Mouse (Mus musculus) adrenal gland, postnatal 36 days (tissue): Measurements from ENCODE around the gene Npepps. TPM values are rescaled to one million over a fixed set of nuclear protein-coding genes. Genes with fewer than 3 reads are reported as not detected.
"Not testable (repeated sequence)": the region's sequence is repeated elsewhere in the genome, so short reads cannot be mapped to it uniquely, and the experiment has no call there.

Experiments
- DNase-seq, 2 experiments: peaks; one replicate each; pipeline ENCODE4 v3.0.0; 2021; ENCODE audit warnings: mixed read lengths in 1 of 2
- total RNA-seq, 2 experiments: library from RNA; stranded (reverse); gene quantifications; 2 replicates each; pipeline ENCODE4 v1.2.3; 2021

Npepps gene
- total RNA-seq, 2 experiments from 2014 or later = 81.8 to 86.1 TPM

DNA sequence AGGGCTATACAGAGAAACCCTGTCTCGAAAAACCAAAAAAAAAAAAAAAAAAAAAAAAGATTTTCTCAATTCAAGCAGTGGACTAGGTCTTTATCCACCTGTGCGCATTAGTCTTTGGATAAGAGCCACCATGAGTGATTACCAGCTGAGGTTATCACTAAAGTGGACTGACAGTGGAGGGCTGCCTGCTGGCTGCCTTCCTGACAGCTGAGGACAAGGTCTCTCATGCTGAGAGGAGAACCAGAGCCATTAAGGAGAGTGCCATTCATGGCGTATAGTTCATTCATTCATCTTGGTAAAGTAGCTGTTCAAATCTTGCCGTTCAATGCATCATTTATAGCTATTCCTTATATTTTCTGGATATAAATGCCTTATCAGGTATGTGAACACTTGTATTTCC is 16.1 kb upstream of the Npepps start:
- DNase-seq = peak; percentile 28 to 38

DNA sequence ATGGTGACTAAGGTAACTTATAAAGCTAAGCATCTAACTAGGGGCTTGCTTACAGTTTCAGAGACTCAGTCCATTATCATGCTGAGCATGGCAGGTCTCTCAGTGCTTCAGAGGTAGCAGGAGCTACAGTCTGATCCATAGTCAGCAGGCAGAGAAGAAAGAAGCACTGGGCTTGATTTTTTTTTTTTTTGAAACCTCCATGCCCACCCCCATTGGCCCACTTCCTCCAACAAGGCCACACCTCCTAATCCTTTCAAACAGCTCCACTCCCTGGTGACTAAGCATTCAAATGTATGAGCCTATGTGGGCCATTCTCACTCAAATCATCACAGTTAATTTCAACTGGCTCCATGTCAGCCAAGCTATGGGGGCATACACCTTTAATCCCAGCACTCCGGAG is 12.3 kb upstream of the Npepps start:
- DNase-seq = no peak

DNA sequence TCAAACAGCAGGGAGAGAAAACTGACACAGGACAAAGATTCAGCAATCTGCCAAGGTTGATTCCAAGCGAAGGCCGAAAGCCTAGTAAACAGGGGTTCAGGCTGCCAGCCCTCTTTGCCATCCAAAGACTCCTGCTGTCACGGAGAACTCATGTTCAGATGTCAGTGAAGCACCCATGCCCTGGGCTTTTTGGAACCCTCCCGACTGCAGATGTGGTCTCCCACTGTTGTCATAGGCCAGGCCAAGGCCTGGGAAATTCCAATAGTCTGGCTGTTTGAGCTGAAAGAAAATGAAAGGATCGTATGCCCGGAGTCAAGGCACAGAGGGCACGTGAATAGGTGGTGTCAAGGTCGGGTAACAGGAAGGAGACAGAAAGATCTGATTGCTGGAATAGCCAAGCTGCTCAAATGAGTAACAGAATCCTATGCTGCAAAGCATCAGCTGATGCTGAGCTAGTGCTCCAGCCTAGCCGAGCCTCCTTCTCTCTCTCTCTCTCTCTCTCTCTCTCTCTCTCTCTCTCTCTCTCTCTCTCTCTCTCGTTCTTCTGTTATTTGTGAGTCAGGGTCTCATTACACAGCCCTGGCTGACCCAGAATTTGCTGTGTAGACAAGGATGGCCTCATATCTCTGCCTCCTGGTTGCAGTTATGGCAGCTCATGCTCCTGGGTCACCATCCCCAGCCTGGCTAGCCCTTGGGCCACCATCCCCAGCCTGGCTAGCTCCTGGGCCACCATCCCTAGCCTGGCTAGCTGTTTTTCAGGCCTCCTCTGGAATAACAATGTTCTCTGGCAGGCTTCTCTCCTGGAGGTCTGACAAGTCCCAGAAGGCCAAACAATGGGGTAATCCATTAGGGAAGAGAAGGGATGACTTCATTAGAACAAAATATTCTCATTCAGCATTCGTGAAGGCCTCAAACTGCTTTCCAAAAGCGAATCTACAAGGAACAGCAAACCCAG is 9.1 kb upstream of the Npepps start:
- peak; percentile 39 to 61 for DNase-seq

DNA sequence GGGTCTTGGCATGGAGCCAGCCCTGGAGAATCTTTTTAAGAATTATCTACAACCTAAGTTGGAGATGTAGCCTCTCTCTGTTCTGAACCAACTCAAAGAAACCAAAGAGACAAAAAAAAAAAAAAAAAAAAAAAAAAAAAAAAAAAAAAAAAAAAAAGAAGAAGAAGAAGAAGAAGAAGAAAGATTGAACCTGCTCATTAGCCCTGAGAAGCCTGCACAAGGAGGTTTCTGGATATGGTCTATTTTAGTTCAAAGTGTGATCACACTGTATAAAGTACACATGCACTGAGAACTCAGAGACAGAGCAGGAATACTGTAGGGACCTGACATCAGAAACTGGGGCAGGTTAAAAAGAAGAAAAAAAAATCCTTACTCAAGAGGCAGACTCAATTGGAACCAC is 7.2 kb upstream of the Npepps start:
- DNase-seq = no peak

DNA sequence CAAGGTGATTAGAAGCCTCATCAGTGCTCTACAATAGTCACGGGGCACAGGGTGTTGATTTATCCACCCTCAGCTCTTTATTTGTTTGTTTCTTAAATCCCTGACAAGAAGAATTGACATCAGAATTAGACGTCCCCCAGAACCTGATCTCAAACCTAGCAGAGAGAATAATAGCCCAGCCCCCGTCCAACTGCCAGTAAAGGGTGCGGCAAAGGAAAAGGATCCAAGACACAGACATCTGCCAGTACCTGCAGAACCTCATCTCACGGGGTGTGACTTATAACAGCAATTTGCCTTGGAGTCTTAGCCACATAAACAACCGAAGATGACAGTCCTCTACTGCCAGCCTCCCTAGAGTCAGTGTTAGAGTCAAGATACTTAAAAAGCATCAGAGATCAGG is 6.5 kb upstream of the Npepps start:
- no peak for DNase-seq

DNA sequence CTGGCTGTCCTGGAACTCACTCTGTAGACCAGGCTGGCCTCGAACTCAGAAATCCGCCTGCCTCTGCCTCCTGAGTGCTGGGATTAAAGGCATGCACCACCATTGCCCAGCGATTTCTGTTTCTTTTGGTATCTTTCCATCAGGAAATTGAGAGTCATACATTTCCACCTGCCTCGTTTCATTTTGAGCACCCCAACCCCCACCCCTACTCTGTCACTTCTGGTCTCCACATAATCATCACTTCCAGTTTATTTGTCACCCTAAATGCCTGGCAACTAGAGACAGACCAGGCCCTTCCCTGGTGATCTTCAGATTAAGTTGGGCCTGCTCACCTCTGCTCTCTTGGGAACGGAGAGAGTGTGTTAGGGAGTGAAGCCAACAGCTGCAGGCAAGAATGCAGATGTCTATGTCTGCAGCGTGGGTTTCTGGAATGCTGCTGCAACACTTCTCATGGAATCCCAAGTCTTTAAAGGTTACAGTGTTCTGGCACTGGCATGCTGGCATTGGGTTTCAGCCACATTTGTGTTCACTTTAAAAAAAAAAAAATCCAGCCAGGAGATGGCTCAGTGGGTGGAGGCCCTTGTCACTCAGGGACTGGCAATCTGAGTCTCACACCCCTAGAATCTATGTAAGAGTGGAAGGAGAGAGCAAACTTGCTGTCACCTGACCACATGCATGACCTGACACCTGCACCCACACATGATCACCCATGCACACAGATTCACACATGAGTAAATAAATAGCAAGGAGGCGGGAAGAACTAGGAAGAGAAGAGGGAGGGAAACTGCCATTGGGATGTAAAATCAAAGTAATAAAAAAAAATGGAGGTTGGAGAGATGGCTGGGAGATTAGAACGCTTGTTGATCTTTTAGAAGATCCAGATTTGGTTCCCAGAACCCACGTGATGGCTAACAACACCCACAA is 5.7 kb upstream of the Npepps start:
- DNase-seq = peak in 1 of 2 experiments; percentile 11

DNA sequence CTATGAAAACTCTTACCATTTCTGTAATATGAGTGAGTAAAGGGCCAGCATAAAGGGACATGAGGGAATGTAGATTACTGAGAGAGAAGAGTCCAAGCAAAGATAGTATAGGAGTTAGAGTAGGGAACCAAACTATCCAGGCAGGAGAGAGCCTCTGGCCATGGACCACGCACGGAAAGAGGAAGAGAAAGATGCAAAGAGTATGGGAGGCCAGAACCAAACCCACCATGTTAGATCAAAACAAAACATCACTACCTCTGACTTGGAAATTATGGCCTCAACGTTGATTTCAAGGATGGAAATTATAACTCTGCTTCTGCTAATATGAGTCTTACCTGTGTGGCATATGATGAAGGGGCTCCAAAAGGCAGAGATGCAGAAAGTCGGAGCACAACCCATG is 4.4 kb upstream of the Npepps start:
- no peak for DNase-seq

DNA sequence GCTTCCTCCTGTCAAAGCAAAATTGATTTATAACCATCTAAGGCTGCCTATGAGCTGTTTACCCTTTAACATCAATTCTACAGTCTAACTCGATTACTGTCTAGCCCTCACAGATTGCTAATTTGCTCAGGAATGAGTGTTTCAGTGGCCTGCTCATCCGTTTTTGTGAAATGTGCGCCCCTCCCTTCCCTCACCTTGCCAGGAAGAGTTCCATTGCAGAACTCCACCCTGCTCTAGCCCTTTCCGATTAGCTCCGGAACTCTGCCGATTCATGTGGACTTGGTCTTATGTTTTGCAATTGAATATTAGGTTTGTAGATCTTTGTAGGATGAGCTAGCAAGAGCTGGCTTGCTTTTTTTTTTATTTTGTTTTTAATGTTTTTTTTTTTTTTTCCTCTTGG is 1.7 kb upstream of the Npepps start:
- DNase-seq = no peak

DNA sequence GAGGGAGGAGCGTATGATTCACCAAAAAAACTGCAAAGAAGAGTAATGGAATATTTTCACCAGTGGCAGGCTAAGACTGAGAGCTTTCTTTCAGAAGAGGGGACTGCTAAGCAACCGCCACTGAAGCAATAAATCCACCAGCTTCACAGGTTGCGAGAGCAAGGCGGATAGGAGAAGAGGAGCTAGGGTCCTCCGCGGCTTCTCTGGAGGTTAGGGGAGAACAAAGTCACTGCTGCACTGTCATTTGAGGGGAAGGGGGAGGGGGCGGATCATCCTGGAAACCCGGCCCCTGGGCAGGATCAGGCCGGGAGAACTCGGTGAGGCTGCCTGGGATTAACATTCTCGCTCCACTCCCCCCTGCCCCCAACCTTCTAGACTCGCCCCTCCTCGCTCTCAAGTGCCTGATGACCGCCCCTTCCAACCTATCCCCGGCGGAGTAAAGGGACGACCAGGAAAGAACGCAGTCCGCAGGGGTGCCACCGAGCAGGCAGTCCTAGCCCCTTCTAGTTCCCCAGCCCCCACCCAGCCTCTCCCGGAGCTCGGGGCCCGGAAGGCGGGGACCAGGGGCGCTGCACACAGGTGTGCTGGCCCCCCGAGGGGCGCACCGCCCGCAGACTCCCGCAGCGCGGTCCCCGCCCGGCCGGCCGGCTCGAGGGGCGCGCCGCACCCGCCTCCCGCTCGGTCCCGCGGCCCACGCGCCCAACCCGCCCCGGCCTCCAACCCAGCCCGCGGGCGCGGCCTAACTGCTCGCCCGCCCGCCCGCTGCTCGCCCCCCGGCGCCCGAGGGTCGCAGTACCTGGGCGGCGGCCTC is 828 bp downstream of the Npepps start:
- peak; percentile 70 to 80 for DNase-seq

DNA sequence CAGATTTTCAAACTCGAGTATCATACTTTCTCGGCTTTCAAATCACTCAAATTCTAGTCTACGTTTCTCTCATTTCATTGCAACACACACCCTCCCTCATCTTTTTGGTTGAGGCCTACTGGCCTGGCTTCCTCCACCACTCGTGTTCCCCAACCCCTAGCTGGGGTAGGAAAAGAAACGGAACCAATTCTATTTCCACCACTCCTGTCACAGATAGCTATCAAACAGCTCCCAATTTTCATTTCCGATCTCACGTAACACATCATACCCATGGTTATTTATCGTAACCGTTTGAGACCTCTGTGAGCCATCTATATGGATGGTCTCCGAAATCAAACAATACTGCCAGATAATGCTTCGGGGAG is 1.4 kb downstream of the Npepps start:
- no peak for DNase-seq

DNA sequence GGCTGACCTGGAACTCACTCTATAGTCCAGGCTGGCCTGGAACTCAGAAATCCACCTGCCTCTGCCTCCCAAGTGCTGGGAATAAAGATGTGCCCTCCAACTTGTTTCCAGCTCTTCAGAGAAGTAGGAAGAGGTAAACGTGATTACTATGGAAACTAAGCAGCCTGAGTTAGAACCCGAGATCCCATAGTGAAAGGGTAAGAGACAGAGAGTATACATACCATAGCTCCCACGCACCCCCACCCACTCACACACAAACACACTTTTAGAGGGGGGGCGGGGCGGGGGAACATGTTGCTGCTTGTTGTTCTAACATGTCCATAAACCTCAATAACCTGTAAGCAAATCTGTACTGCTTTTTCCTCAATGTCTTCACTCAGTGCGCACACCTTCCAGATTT is 2.0 kb downstream of the Npepps start:
- no peak for DNase-seq

DNA sequence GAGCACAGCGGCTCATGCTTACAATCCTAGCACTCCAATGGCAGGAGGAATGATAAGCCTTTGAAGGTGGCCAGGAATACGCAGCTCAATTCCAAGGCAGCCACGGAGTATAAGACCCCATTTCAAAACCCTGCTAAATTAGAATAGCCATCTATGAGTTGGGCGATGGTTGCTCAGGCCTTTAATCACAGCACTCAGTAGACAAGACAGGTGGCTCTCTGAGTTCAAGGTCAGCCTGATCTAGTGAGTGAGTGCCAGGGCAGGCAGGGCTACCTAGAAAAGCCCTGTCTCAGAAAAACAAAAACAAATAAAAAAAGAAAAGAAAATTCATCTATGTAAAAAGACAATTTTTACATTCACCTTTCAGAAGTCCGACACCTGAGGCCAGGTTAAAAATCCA is 3.3 kb downstream of the Npepps start:
- DNase-seq = peak; percentile 10 to 38

DNA sequence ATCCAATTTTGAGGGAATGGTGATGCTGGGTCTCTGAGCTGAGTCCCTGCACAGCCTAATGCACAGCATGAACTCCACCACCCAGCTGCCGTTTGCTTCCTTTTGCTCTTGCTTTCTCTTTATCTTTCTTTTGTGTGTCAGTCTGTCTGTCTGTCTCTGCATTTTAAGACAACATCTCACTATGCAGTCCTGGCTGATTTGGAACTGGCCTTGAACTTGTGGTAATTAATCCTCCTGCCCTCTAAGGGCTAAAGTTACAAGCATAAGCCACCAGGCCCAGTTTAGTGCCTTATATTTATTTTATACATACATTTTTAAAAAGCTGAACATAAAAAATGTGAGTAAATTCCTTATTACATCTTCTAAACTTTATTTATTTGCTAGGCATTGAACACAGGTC is 4.4 kb downstream of the Npepps start:
- DNase-seq = no peak

DNA sequence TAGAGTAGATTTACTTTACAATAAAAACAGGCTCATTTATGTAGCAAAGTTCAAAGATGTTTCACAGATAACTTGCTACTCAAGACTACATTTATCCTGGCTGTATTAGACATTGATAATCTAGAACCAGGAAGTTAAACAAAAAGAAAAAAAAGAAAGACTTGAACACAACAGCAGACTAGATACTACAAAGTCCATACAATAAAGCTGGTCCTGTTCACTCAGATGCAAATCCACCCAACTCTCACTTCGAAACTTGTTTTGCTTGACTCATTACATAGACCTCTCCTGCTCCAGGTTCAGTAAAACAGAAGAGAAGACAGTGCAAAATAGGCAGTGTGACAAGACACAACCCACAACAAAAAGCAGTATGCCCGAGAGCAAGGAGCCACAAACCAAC is 5.1 kb downstream of the Npepps start:
- no peak for DNase-seq

DNA sequence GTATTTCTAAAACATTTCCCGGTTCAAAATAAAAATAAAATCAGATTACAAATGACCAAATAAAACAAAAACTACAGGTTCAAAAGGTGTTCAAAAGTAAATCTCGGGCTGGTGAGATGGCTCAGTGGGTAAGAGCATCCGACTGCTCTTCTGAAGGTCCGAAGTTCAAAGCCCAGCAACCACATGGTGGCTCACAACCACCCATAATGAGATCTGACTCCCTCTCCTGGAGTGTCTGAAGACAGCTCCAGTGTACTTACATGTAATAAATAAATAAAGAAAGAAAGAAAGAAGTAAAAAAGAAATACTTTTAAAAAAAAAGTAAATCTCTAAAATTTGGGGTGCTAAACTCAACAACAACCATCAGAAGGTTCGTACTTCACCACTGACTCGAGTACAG is 5.5 kb downstream of the Npepps start:
- not testable (repeated sequence) for DNase-seq

DNA sequence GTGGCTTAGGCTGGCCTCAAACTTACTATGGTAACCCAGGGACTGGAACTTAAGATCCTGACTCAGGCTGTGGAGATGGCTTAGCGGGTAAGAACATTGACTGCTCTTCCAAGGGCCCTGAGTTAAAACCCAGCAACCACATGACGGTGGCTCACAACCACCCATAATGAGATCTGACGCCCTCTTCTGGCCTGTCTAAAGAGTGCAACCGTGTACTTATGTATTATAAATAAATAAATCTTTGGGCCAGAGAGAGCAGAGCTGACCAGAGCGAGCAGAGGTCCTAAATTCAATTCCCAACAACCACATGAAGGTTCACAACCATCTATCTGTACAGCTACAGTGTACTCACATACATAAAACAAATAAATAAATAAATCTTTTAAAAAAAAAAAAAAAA is 6.8 kb downstream of the Npepps start:
- DNase-seq = no peak

DNA sequence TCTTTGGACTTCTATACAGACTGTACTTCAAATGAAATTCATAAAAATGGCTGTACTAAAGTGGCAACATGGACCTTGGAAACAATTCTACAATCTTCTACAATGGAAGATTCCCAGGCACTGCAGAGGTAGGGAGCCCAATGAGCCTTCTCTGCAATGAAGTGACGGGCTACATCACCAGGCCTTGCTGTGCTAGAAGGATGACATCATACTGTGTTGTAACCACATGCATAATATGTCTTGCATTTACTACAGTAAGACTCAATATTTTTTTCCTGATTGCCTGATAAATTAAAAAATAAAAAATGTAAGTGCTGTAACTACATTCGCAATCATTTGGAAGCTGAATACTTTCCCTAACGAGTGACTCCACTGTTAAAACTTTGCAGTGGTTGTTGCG is 7.6 kb downstream of the Npepps start:
- DNase-seq = peak in 1 of 2 experiments; percentile 10

DNA sequence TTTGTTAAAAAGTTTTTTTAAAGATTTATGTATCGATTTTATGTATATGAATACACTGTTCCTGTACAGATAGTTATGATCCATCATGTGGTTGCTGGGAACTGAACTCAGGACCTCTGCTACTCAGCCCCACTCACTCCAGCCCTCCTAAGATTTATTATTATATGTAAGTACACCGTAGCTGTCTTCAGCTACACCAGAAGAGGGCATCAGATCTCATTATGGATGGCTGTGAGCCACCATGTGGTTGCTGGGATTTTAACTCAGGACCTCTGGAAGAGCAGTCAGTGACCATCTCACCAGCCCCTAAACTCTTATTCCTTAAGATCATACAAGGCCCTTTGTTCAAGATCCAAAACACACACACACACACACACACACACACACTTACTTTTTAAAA is 10.4 kb downstream of the Npepps start:
- not testable (repeated sequence) for DNase-seq

DNA sequence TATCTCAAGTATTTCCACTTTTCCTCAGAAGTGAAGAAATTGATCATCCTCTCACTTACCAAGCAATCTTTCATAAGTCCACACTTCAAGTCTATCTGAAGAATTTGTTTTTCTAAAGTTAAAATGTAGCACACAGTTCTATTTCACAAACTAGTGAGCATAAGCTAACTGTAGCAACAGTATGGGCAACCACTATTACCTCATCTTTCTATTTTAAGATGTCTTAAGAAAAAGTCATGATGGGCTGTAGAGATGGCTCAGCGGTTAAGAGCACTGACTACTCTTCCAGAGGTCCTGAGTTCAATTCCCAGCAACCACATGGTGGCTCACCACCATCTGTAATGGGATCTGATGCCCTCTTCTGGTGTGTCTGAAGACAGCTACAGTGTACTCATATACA is 13.9 kb downstream of the Npepps start:
- not testable (repeated sequence) for DNase-seq

DNA sequence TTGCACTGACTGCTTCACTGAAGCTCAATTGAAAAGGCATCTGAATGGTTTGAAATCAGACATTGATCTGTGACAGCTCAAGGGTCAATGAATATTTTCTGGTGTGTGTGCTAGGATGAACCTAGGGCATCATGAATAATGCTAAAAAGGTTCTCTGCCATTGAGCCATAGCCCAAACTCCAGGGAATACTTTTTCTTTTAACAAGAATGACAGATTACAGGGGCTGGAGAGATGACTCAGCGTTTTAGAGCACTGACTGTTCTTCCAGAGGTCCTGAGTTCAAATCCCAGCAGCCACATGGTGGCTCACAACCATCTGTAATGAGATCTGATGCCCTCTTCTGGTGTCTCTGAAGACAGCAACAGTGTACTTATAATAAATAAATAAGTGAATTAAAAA is 30.8 kb downstream of the Npepps start:
- not testable (repeated sequence) for DNase-seq

DNA sequence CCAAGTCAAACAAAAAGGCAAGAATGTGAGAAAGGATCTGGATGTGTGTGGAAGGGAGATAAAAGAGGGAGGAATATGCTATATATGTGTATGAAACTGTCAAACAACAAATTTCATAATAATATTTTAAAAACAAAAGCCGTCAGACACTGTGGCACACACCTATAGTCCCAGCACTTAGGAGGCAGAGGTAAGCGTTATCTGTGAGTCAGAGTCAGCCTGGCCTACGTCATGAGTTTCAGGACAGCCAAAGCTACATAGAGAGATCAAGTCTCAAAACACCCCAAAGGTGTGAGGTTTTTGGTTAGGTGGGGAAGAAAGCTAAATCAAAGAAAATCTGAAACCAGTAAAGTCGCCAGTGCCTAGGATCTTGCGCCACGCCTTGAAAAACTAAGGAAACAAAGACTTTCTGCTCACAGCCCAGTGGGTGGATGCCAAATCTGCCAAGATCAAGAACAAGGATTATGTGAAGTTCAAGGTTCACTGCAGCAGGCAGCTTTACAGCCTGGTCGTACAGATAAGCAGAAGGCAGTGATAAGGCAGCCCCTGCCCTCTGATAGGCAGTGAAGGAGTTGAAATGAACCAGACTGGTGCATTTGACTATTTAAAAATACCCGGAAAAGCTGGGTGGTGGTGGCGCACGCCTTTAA is 33.8 kb downstream of the Npepps start:
- DNase-seq = peak; percentile 29 to 50

DNA sequence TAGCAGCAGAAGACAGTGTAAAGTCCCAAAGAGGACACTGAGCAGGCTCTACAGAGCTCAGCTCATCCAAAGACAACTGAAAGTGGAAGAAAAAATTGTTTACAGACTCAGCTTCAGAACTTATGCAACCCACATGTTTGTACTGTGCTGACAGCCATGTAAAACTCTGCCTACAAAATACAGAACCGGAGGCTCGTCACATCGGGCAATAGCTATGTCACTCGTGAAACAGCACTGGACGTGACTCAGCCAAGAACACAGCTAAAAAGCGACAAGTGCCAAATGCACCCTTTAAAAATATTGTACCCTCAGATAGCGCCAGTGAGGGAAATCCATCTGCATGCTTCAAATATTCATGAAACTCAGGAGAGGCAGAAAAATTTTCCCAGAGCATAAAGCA is 39.1 kb downstream of the Npepps start:
- no peak for DNase-seq
